Mouse (Mus musculus) lung, embryonic 14.5 days (tissue): ENCODE data around the gene Zdhhc1. TPM values are rescaled to one million over a fixed set of nuclear protein-coding genes. Genes with fewer than 3 reads are reported as not detected.
A peak's percentile ranks its signal among the peaks of the same experiment; 100 is the strongest.

Experiments
- ATAC-seq: fragments of 200-750 bp; cut with Nextera tagmentation; 2 replicates; pipeline ENCODE4 v1.8.0; 2017; ENCODE audit warnings: mild to moderate bottlenecking, moderate TSS enrichment, moderate library complexity; ENCODE audit not compliant: insufficient read depth
- DNase-seq: peaks from one replicate; pipeline ENCODE4 v3.0.0-alpha.2; 2015
- H3K27ac ChIP-seq: fragments of 300-500 bp; sonication (generic); 2 replicates; pipeline ENCODE4 v1.5.1; 2014; ENCODE audit warnings: low read depth, mild to moderate bottlenecking, moderate library complexity
- H3K27me3 ChIP-seq: fragments of 300-500 bp; sonication (generic); 2 replicates; pipeline ENCODE4 v1.6.1; 2014; ENCODE audit warnings: low read length, control low read depth; ENCODE audit not compliant: insufficient read depth
- H3K36me3 ChIP-seq: fragments of 300-500 bp; sonication (generic); 2 replicates; pipeline ENCODE4 v1.6.1; 2014; ENCODE audit warnings: control low read depth; ENCODE audit not compliant: insufficient read depth
- H3K4me1 ChIP-seq: fragments of 300-500 bp; sonication (generic); 2 replicates; pipeline ENCODE4 v1.6.1; 2014; ENCODE audit warnings: antibody characterized with exemption, control low read depth; ENCODE audit not compliant: insufficient read depth
- H3K4me2 ChIP-seq: fragments of 300-500 bp; sonication (generic); 2 replicates; pipeline ENCODE4 v1.6.1; 2014; ENCODE audit warnings: mild to moderate bottlenecking
- H3K4me3 ChIP-seq: fragments of 300-500 bp; sonication (generic); 2 replicates; pipeline ENCODE4 v1.5.1; 2014; ENCODE audit warnings: low read depth, low read length
- H3K9ac ChIP-seq: fragments of 300-500 bp; sonication (generic); 2 replicates; pipeline ENCODE4 v1.6.1; 2014
- H3K9me3 ChIP-seq: fragments of 300-500 bp; sonication (generic); 2 replicates; pipeline ENCODE4 v1.6.1; 2016; ENCODE audit warnings: low read depth, low read length, control low read depth
- CTCF ChIP-seq: IDR thresholded peaks from 2 replicates; pipeline ENCODE4 v1.5.1; 2016; ENCODE audit warnings: antibody characterized with exemption, low read depth
- WGBS: fragments of 180-500 bp; shearing (Covaris S2); extraction: QIAGEN DNeasy Blood & Tissue Kit; methylation state at CpG from one replicate; pipeline ENCODE4 v1.1.7; 2014; 5-methylcytosine and 5-hydroxymethylcytosine counted together
- polyA plus RNA-seq: library from polyadenylated mRNA; unstranded; fragments of >200 nt; fragmentation: Nextera tagmentation; extraction: Ambion mirVana; gene quantifications from 2 replicates; pipeline ENCODE4 v1.2.1, GENCODE M21; 2014

Zdhhc1 gene
- polyA plus RNA-seq, 1 experiment from 2014 or later: 41.9 TPM

- no peak overlapping the region for H3K27ac ChIP-seq
- no peaks in the 10 kb centered on the region for H3K27me3 ChIP-seq
- no peaks in the 10 kb centered on the region for H3K9me3 ChIP-seq
- no peak for TF ChIP-seq CTCF
- DNase-seq (no peak), ATAC-seq (no peak)
- peaks cover 3% of the 10 kb centered on the region; the same call in 1 of the 2 replicates for H3K4me1 ChIP-seq
- WGBS: 74% methylated on average over 5 of the region's 5 CpGs
- H3K9ac ChIP-seq: no peak overlapping the region
- no peak overlapping the region for H3K4me2 ChIP-seq
- no peaks in the 10 kb centered on the region for H3K36me3 ChIP-seq
- H3K4me3 ChIP-seq: no peak overlapping the region
Measured at GRCm38 (mm10) chr8:105448596-105448995, 48.1 kb downstream of the Zdhhc1 start.

- no peak for DNase-seq
- 86% methylated on average over 3 of the region's 3 CpGs for WGBS
- no peak for TF ChIP-seq CTCF
Measured at GRCm38 (mm10) chr8:105448188-105448587, 48.5 kb downstream of the Zdhhc1 start.

GRCm38 (mm10) chr8:105446127-105446552 is 50.6 kb downstream of the Zdhhc1 start:
- Histone ChIP-seq H3K27me3 (no peaks in the 10 kb centered on the region), H3K27ac (0 out of 2 replicates have a peak overlapping the region, but pooled peaks have one; percentile 13), H3K9me3 (no peaks in the 10 kb centered on the region), H3K4me3 (no peak overlapping the region), H3K4me1 (peaks cover 3% of the 10 kb centered on the region; the same call in 1 of the 2 replicates), H3K4me2 (no peak overlapping the region), H3K9ac (no peak overlapping the region), H3K36me3 (no peaks in the 10 kb centered on the region)
- DNase-seq (no peak), ATAC-seq (no peak)
- TF ChIP-seq CTCF: no peak
- WGBS: 36% methylated on average over 4 of the region's 4 CpGs

More at GRCm38 (mm10) chr8:105448188-105448587, 48.5 kb downstream of the Zdhhc1 start:
- H3K9me3 ChIP-seq: no peaks in the 10 kb centered on the region
- peaks cover 3% of the 10 kb centered on the region; the same call in 1 of the 2 replicates for H3K4me1 ChIP-seq
- H3K27ac ChIP-seq: no peak overlapping the region
- no peak for ATAC-seq
- H3K36me3 ChIP-seq: no peaks in the 10 kb centered on the region
- no peak overlapping the region for H3K4me2 ChIP-seq
- H3K9ac ChIP-seq: no peak overlapping the region
- H3K27me3 ChIP-seq: no peaks in the 10 kb centered on the region
- H3K4me3 ChIP-seq: no peak overlapping the region

GRCm38 (mm10) chr8:105445296-105446126 is 51.2 kb downstream of the Zdhhc1 start:
- TF ChIP-seq CTCF: no peak
- H3K9ac ChIP-seq: no peak overlapping the region
- ATAC-seq: no peak
- no peak overlapping the region for H3K4me2 ChIP-seq
- H3K27me3 ChIP-seq: no peaks in the 10 kb centered on the region
- 32% methylated on average over 11 of the region's 11 CpGs for WGBS
- H3K9me3 ChIP-seq: no peaks in the 10 kb centered on the region
- no peak overlapping the region for H3K4me3 ChIP-seq
- H3K27ac ChIP-seq: 0 out of 2 replicates have a peak overlapping the region, but pooled peaks have one; percentile 13
- peaks cover 3% of the 10 kb centered on the region; the same call in 1 of the 2 replicates for H3K4me1 ChIP-seq
- H3K36me3 ChIP-seq: no peaks in the 10 kb centered on the region
- DNase-seq: peak; percentile 37

GRCm38 (mm10) chr8:105442661-105443060 is 54.0 kb downstream of the Zdhhc1 start:
- DNase-seq (no peak), ATAC-seq (no peak)
- no peak overlapping the region for H3K4me3 ChIP-seq
- H3K27me3 ChIP-seq: no peaks in the 10 kb centered on the region
- H3K4me1 ChIP-seq: peaks cover 3% of the 10 kb centered on the region; the same call in 1 of the 2 replicates
- no peak for TF ChIP-seq CTCF
- no peak overlapping the region for H3K27ac ChIP-seq
- H3K9ac ChIP-seq: no peak overlapping the region
- H3K36me3 ChIP-seq: no peaks in the 10 kb centered on the region
- no peaks in the 10 kb centered on the region for H3K9me3 ChIP-seq
- H3K4me2 ChIP-seq: no peak overlapping the region
- 90% methylated on average over 5 of the region's 5 CpGs for WGBS

- TF ChIP-seq CTCF: peak; percentile 71
- no peak overlapping the region for H3K4me3 ChIP-seq
- DNase-seq (peak; percentile 83), ATAC-seq (peak; percentile 54; the same call in 1 of the 2 replicates)
- no peak overlapping the region for H3K9ac ChIP-seq
- H3K9me3 ChIP-seq: no peaks in the 10 kb centered on the region
- no peak overlapping the region for H3K27ac ChIP-seq
- H3K4me2 ChIP-seq: no peak overlapping the region
- peaks cover 3% of the 10 kb centered on the region; the same call in 1 of the 2 replicates for H3K4me1 ChIP-seq
- H3K36me3 ChIP-seq: no peaks in the 10 kb centered on the region
- WGBS: 8% methylated on average over 6 of the region's 6 CpGs
- no peaks in the 10 kb centered on the region for H3K27me3 ChIP-seq
Measured at GRCm38 (mm10) chr8:105441433-105441832, 55.3 kb downstream of the Zdhhc1 start.

- Histone ChIP-seq H3K4me3 (no peak overlapping the region), H3K4me2 (no peak overlapping the region), H3K9ac (no peak overlapping the region), H3K9me3 (no peaks in the 10 kb centered on the region), H3K36me3 (no peaks in the 10 kb centered on the region), H3K4me1 (no peaks in the 10 kb centered on the region), H3K27ac (no peak overlapping the region), H3K27me3 (no peaks in the 10 kb centered on the region)
- ATAC-seq: no peak
- WGBS: 40% methylated on average over 5 of the region's 5 CpGs
- peak; percentile 79 for DNase-seq
- peak; percentile 64 for TF ChIP-seq CTCF
Measured at GRCm38 (mm10) chr8:105438865-105439264, 57.8 kb downstream of the Zdhhc1 start.
